Mouse (Mus musculus) urinary bladder, postnatal 14 days (tissue): Measurements from ENCODE around the gene Stpg4.

Experiments used
- DNase-seq: peaks from one replicate; pipeline ENCODE4 v3.0.0; 2021; ENCODE audit warnings: low spot score

Gene Stpg4

GRCm38 (mm10) chr17:87446767-87447611 is 19.4 kb upstream of the Stpg4 start, which contains the start of gene Calm2:
Gene Calm2, minus strand, starts transcription at chr17:87446935.
- DNase-seq = peak; percentile 98

GRCm38 (mm10) chr17:87445917-87446766 is 18.6 kb upstream of the Stpg4 start:
- DNase-seq = peak; percentile 65

GRCm38 (mm10) chr17:87445337-87445916 is 17.9 kb upstream of the Stpg4 start:
- DNase-seq = no peak

GRCm38 (mm10) chr17:87444763-87445162 is 17.2 kb upstream of the Stpg4 start:
- no peak for DNase-seq

GRCm38 (mm10) chr17:87441537-87441936 is 14.0 kb upstream of the Stpg4 start:
- DNase-seq = no peak

- DNase-seq = no peak
Observed at GRCm38 (mm10) chr17:87439441-87439840, 11.9 kb upstream of the Stpg4 start.

GRCm38 (mm10) chr17:87433929-87434328 is 6.4 kb upstream of the Stpg4 start:
- DNase-seq = no peak

- no peak for DNase-seq
Observed at GRCm38 (mm10) chr17:87432743-87433142, 5.2 kb upstream of the Stpg4 start.

- DNase-seq = no peak
Observed at GRCm38 (mm10) chr17:87432314-87432713, 4.8 kb upstream of the Stpg4 start.

GRCm38 (mm10) chr17:87429431-87429830 is 1.9 kb upstream of the Stpg4 start:
- no peak for DNase-seq

- DNase-seq = no peak
Observed at GRCm38 (mm10) chr17:87418082-87418481, 9.5 kb downstream of the Stpg4 start.

GRCm38 (mm10) chr17:87406646-87407045 is 20.9 kb downstream of the Stpg4 start:
- no peak for DNase-seq

- no peak for DNase-seq
Observed at GRCm38 (mm10) chr17:87405576-87405975, 22.0 kb downstream of the Stpg4 start.

GRCm38 (mm10) chr17:87403462-87403861 is 24.1 kb downstream of the Stpg4 start:
- no peak for DNase-seq

- no peak for DNase-seq
Observed at GRCm38 (mm10) chr17:87402444-87402843, 25.1 kb downstream of the Stpg4 start.

GRCm38 (mm10) chr17:87397088-87397487 is 30.5 kb downstream of the Stpg4 start:
- no peak for DNase-seq

- peak; percentile 26 for DNase-seq
Observed at GRCm38 (mm10) chr17:87391242-87391641, 36.3 kb downstream of the Stpg4 start.

- no peak for DNase-seq
Observed at GRCm38 (mm10) chr17:87387068-87387467, 40.5 kb downstream of the Stpg4 start.

- no peak for DNase-seq
Observed at GRCm38 (mm10) chr17:87385835-87386234, 41.7 kb downstream of the Stpg4 start.

- no peak for DNase-seq
Observed at GRCm38 (mm10) chr17:87380681-87381080, 46.9 kb downstream of the Stpg4 start.

GRCm38 (mm10) chr17:87379821-87380220 is 47.7 kb downstream of the Stpg4 start:
- peak; percentile 20 for DNase-seq

- DNase-seq = no peak
Observed at GRCm38 (mm10) chr17:87379160-87379624, 48.3 kb downstream of the Stpg4 start.
